Mouse (Mus musculus): ENCODE measurements at regions not wholly inside any gene's neighbourhood (a gene's known extent, or its start where the extent isn't known, plus 50 kb on each side); places are given as distances from the start of the nearest gene placed in this dataset.

DNA sequence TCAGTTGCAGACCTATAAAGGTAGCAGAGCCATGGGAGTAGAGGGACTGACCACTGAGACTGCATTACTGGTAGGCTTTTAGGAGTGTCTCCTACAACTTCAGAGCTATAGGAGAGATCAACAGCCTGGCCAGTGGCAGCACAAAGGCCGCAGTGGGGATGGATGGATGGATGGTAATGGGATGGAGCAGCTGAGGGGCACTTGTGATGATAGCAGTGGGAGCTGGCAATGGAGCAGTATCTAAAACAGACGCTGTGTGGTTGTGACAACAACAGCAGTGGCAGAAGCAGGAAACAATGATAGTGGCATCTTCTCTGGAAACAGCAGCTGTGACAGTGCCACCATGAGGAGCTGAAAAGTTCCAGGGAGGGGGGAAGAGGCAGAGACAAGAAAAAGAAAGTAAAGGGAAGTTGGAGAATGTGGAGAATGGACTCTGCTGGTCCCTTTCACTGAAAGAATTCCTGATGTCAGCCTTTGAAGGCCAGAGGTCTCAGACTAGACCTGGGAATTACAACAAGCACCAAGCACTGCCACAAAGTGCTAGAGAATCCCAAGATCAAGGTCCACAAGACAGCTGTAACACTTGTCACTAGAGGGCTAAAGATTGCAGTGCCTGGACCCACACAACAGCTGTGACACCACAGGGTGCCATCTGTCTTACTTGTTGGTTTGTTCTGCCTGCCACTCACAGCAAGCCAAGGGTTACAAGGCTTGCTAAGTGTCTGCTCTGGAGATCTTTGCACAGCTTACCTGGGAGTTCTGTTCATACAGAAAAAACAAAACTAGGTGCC lies 624.1 kb upstream of the Pitx2 start:
- 72% methylated on average over 2 of the region's 2 CpGs for WGBS
- no peaks in the 10 kb centered on the region for H3K36me3 ChIP-seq (replicated peaks)
- DNase-seq (ENCODE audit: low spot score), result no peak
- H3K27me3 ChIP-seq (replicated peaks; ENCODE audit: low read depth, poor library complexity, severe bottlenecking), result no peaks in the 10 kb centered on the region
- no peaks in the 10 kb centered on the region for H3K4me1 ChIP-seq
- no peak overlapping the region for H3K27ac ChIP-seq (replicated peaks)
- no peaks in the 10 kb centered on the region for H3K9me3 ChIP-seq
- no peak overlapping the region for H3K4me3 ChIP-seq

DNA sequence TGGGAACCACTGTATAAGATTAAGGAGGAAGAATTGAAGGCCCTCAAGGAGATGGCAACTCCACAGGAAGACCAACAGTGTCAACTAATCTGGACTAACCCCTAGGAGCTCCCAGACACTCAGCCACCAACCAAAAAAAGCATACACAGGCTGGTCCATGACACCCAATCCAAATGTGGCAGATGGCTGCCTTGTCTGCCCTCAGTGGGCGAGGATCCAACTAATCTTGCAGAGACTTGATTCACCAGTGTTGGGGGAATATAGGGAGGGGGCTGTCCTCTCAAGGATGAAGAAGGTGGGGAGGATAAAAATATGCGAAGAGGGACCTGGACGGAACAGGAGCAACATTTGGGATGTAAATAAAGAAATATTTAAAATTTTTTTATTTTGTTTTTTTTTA lies 629.1 kb upstream of the Pitx2 start:
- Histone ChIP-seq H3K4me3 (no peak overlapping the region), H3K9me3 (no peaks in the 10 kb centered on the region), H3K4me1 (peaks cover 4% of the 10 kb centered on the region; the same call in 1 of the 2 replicates), H3K36me3 (replicated peaks) (no peaks in the 10 kb centered on the region), H3K27me3 (replicated peaks; ENCODE audit: low read depth, poor library complexity, severe bottlenecking) (no peaks in the 10 kb centered on the region), H3K27ac (replicated peaks) (no peak overlapping the region)
- 87% methylated on average over 3 of the region's 3 CpGs for WGBS
- DNase-seq (ENCODE audit: low spot score), result no peak

DNA sequence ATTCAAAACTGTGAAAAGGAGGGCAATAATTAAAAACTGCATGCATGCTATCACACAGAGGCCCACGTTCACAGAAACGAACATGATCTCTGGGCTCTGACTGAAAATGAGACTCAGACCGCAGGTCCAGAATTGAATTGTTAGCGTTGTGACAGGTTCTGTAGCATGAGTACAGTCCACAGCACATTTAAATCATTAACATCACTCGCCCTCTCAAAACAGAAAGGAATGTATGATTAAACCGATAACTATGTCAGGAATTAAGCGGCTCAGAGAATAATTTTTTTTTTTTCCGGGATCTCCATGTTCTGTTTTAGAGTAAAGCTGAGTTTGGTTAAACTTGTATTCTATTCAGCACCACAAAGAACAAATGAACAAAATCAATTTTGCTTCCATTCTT lies 634.3 kb upstream of the Pitx2 start:
- no peak overlapping the region for H3K27ac ChIP-seq (replicated peaks)
- H3K9me3 ChIP-seq, result no peaks in the 10 kb centered on the region
- DNase-seq (ENCODE audit: low spot score), result no peak
- no peaks in the 10 kb centered on the region for H3K27me3 ChIP-seq (replicated peaks; ENCODE audit: low read depth, poor library complexity, severe bottlenecking)
- 76% methylated on average over 8 of the region's 8 CpGs for WGBS
- no peaks in the 10 kb centered on the region for H3K36me3 ChIP-seq (replicated peaks)
- no peak overlapping the region for H3K4me3 ChIP-seq
- peaks cover 4% of the 10 kb centered on the region; the same call in 1 of the 2 replicates for H3K4me1 ChIP-seq

DNA sequence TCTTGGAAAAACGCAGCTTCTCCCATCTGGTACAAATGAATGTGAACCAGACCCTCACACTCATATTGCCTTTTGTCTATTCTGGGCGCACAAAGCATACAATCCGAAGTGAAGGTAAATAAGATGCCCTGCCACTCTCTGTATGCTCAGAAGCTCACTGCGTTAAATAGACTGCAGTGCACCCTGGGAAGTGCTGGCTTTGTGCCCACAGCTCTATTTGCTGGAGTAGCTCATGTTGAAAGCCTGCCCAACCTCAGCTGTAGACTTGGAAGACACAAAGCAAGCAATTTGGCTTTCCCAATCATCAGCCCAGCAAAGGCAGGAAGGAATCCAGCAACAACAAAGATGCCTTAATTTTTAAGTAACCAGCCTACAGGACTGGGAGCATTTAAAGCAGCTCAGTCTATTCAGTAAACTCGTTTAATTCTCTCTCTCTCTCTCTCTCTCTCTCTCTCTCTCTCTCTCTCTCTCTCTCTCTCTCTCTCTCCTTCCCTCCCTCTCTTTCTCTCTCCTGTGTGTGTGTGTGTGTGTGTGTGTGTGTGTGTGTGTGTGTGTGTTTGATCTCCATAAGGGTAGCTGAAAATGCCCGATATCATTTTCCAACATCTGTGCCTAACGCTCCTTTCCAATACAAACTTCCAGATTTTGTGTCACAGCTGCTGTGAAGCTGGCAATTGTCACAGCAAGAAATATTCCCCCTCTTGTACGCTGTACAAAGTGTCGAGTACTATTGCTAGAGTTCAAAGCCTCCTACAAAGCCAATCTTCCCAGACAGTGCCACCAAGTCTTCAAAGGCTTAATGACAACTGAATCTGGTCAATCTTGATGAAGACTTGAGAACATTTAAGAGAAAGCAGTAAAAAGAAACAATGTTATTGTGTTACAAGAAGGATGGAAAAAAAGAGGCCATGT lies 650.5 kb upstream of the Fam241a start:
- 0 out of 2 replicates have a peak, but pooled peaks cover 3% of the 10 kb centered on the region for H3K4me1 ChIP-seq
- H3K9me3 ChIP-seq, result no peaks in the 10 kb centered on the region
- H3K36me3 ChIP-seq (replicated peaks), result no peaks in the 10 kb centered on the region
- WGBS, result 75% methylated on average over 9 of the region's 9 CpGs
- H3K27me3 ChIP-seq (replicated peaks; ENCODE audit: low read depth, poor library complexity, severe bottlenecking), result no peaks in the 10 kb centered on the region
- H3K4me3 ChIP-seq, result no peak overlapping the region
- H3K27ac ChIP-seq (replicated peaks), result no peak overlapping the region
- DNase-seq (ENCODE audit: low spot score), result no peak

DNA sequence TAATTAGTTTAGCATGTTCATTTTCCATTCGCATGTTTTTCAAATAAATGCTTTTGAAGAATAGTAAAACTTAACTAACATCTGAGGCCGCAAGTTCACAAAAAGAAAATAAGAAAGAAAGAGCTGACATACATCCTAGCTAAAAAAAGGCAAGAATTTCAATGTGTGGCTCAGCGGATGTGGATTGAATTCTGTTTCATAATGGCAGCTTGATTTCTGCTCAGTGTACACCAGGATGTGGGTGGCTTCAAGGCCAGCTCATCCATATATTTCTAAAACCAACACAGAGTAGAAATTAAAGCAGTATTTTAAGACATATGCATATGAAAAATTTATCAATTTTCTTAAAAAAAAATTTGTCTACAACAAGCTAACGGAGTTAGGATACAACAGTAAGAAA lies 629.3 kb upstream of the Fam241a start:
- DNase-seq (ENCODE audit: low spot score), result no peak
- H3K4me3 ChIP-seq, result no peak overlapping the region
- no peaks in the 10 kb centered on the region for H3K27me3 ChIP-seq (replicated peaks; ENCODE audit: low read depth, poor library complexity, severe bottlenecking)
- no peaks in the 10 kb centered on the region for H3K4me1 ChIP-seq
- 94% methylated on average over 4 of the region's 4 CpGs for WGBS
- no peaks in the 10 kb centered on the region for H3K36me3 ChIP-seq (replicated peaks)
- no peaks in the 10 kb centered on the region for H3K9me3 ChIP-seq
- H3K27ac ChIP-seq (replicated peaks), result no peak overlapping the region

DNA sequence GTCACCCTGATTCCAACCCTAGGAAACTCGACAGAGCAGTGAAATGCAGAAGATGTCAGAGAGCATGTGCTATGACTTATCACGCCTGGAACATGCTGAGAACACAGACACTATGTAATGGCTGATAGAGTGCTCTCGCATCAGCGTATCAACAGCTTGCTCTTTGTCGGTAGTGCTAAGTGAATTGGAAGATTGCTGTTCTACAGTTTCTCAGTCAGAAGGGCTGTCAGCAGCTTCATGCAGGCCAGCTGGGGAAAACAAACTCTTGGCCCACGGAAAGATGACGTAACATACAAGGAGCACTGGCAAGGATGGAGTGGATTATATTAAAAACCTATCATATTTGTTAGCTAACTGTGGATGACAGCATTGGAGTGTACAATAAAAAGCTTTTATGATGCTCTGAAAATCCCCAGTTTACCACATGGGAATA lies 624.6 kb upstream of the Fam241a start:
- WGBS, result 85% methylated on average over 7 of the region's 7 CpGs
- Histone ChIP-seq H3K27me3 (replicated peaks; ENCODE audit: low read depth, poor library complexity, severe bottlenecking) (no peaks in the 10 kb centered on the region), H3K27ac (replicated peaks) (no peak overlapping the region), H3K4me3 (no peak overlapping the region), H3K4me1 (0 out of 2 replicates have a peak, but pooled peaks cover 2% of the 10 kb centered on the region), H3K9me3 (no peaks in the 10 kb centered on the region), H3K36me3 (replicated peaks) (no peaks in the 10 kb centered on the region)
- DNase-seq (ENCODE audit: low spot score), result no peak

DNA sequence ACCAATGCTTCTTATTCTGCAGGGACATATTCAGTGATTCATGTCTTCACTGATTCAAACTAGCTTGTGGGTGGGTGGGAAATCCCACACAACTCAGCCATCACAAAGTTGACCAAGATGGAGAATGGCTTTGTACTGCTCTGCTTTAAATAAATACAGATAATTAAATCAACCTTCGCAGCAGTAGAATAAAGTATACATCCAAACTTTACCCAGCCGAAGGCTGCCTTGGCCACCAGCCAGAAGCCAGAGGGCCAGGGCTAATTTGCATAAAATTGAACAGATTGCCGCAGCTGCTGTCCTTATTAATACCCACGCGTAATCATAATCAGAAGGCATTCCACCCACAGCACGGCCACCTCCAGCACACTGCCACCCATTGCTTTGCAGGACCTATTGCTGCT lies 623.8 kb upstream of the Fam241a start:
- H3K36me3 ChIP-seq (replicated peaks), result no peaks in the 10 kb centered on the region
- peak; percentile 10 for DNase-seq (ENCODE audit: low spot score)
- 73% methylated on average over 6 of the region's 6 CpGs for WGBS
- no peak overlapping the region for H3K4me3 ChIP-seq
- H3K27me3 ChIP-seq (replicated peaks; ENCODE audit: low read depth, poor library complexity, severe bottlenecking), result no peaks in the 10 kb centered on the region
- no peaks in the 10 kb centered on the region for H3K9me3 ChIP-seq
- no peak overlapping the region for H3K27ac ChIP-seq (replicated peaks)
- H3K4me1 ChIP-seq, result 0 out of 2 replicates have a peak, but pooled peaks cover 2% of the 10 kb centered on the region

DNA sequence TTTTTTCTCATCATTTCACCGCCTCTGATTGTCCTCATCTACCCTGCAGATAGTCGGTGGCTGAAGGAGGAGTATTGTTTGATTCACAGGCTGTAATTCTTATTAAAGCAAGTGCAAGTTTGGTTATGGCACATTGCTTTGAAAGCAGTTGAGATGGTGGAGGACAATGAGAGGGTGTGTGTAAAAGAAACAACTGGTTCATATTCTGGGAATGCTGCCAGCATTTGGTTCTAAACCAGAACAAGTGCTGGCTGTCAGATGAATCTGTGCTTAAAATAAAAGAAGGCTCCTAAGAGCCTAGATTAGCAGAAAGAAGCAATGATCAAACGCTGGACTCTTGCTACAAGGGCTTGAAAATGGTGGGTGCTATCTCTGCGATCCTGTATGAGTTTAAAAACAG lies 622.7 kb upstream of the Fam241a start:
- Histone ChIP-seq H3K9me3 (no peaks in the 10 kb centered on the region), H3K27ac (replicated peaks) (no peak overlapping the region), H3K36me3 (replicated peaks) (no peaks in the 10 kb centered on the region), H3K4me1 (0 out of 2 replicates have a peak, but pooled peaks cover 2% of the 10 kb centered on the region), H3K27me3 (replicated peaks; ENCODE audit: low read depth, poor library complexity, severe bottlenecking) (no peaks in the 10 kb centered on the region), H3K4me3 (no peak overlapping the region)
- no peak for DNase-seq (ENCODE audit: low spot score)
- 81% methylated on average over 4 of the region's 4 CpGs for WGBS

DNA sequence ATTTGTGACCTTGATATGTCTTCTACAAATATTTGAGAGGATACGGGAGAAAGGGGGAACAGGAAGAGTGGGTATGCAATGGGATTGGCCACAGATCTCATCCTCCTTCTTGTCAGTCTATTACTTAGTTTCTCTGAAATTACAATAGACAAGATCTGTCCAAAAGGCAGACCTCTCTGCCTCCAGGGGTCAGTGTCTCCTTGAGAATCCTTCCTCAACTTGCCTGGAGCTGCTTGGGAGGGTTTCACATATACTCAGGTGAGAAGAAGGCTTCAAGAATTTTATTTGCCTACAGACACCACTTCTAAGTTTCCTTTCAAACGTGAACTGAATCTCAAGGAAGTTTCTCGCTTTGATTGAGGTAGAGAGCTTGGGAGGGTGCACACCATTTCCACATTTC lies 575.0 kb upstream of the Fam241a start:
- H3K4me1 ChIP-seq, result no peaks in the 10 kb centered on the region
- peak; percentile 26 for DNase-seq (ENCODE audit: low spot score)
- H3K27me3 ChIP-seq (replicated peaks; ENCODE audit: low read depth, poor library complexity, severe bottlenecking), result no peaks in the 10 kb centered on the region
- 54% methylated on average over 3 of the region's 3 CpGs for WGBS
- no peaks in the 10 kb centered on the region for H3K36me3 ChIP-seq (replicated peaks)
- H3K9me3 ChIP-seq, result no peaks in the 10 kb centered on the region
- H3K27ac ChIP-seq (replicated peaks), result no peak overlapping the region
- no peak overlapping the region for H3K4me3 ChIP-seq

DNA sequence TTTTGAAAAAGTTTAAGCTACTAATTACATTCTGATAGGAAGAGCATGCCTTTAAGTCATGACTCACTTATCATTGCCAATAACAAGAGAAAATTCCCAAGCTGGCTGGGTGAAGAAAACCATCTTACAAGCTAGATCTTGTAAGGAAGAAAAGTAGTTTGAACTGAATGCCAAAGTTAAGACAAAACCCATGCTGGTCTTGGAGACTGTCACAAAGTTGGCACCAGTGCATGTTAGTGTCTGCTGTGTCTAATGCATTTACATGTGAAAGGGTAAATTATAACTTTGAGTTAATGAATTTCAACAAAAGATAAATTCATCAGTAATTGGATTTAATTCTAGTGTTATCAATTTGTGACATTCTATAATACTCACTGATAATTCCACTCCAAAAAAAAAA lies 533.6 kb upstream of the Fam241a start:
- no peak overlapping the region for H3K27ac ChIP-seq (replicated peaks)
- H3K27me3 ChIP-seq (replicated peaks; ENCODE audit: low read depth, poor library complexity, severe bottlenecking), result no peaks in the 10 kb centered on the region
- no peak overlapping the region for H3K4me3 ChIP-seq
- no peaks in the 10 kb centered on the region for H3K9me3 ChIP-seq
- no peaks in the 10 kb centered on the region for H3K36me3 ChIP-seq (replicated peaks)
- H3K4me1 ChIP-seq, result no peaks in the 10 kb centered on the region
- no peak for DNase-seq (ENCODE audit: low spot score)

DNA sequence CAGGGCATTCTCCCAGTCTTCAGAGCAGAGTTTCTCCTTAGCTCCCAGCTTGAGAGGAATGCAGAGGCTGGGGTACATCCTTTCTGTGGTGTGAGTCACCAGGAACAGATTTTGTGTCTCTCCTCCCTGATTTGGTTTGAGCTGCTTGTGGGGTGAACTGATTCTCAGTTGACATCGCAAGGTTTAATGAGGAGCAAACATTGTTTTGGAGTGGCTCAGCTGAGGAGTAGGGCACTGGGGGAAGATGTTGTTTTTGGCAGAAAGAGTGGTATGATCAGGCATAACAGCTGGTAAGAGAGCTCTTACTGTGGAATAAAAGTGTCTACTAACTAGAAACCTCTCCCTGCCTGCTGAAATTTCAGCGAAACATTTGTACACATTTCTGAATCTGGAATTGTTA lies 519.4 kb upstream of the Fam241a start:
- H3K36me3 ChIP-seq (replicated peaks), result no peaks in the 10 kb centered on the region
- WGBS, result 89% methylated on average over 2 of the region's 2 CpGs
- no peak overlapping the region for H3K27ac ChIP-seq (replicated peaks)
- H3K27me3 ChIP-seq (replicated peaks; ENCODE audit: low read depth, poor library complexity, severe bottlenecking), result no peaks in the 10 kb centered on the region
- no peaks in the 10 kb centered on the region for H3K9me3 ChIP-seq
- H3K4me3 ChIP-seq, result no peak overlapping the region
- no peak for DNase-seq (ENCODE audit: low spot score)
- H3K4me1 ChIP-seq, result no peaks in the 10 kb centered on the region

DNA sequence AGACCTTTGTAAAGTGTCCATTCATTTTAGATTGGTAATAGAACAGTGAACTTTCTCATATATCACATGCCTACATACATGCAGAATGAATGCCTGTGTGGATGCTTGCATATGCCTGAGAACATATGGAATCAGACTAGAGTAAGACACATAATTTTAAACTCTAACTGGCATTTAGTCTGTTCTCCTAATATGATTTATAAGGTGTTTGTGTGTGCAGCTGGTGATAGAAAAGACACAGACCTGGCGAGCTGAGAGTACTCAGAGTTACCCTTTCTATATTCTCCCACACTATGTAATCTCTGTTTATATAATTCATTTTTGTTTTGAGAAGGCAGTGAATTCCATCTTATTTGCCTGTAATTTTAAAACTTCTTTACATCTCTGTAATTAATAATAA lies 517.4 kb upstream of the Fam241a start:
- Histone ChIP-seq H3K4me1 (no peaks in the 10 kb centered on the region), H3K27me3 (replicated peaks; ENCODE audit: low read depth, poor library complexity, severe bottlenecking) (no peaks in the 10 kb centered on the region), H3K36me3 (replicated peaks) (no peaks in the 10 kb centered on the region), H3K9me3 (no peaks in the 10 kb centered on the region), H3K27ac (replicated peaks) (no peak overlapping the region), H3K4me3 (no peak overlapping the region)
- WGBS, result 87% methylated on average over 1 of the region's 1 CpGs
- no peak for DNase-seq (ENCODE audit: low spot score)

DNA sequence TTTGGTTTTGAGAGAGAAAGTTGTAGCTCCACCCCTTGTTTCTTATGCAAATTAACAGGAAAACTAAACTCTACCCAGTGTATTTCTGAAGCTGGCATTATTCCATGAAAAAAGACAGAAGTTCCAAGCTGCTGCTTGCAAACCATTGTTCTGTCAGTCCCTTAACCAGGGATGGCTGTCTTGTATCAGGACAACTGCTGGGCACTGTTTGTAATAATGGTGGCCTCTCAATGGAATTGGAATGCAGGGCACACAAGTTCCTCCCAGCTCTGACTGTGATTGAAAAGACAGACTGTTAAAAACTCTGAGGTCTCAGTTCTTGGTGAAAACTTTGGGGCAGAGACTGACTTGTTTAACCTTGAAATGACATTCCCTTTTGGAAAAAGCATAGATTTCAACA lies 516.0 kb upstream of the Fam241a start:
- Histone ChIP-seq H3K27ac (replicated peaks) (no peak overlapping the region), H3K36me3 (replicated peaks) (no peaks in the 10 kb centered on the region), H3K27me3 (replicated peaks; ENCODE audit: low read depth, poor library complexity, severe bottlenecking) (no peaks in the 10 kb centered on the region), H3K4me1 (no peaks in the 10 kb centered on the region), H3K4me3 (no peak overlapping the region), H3K9me3 (no peaks in the 10 kb centered on the region)
- DNase-seq (ENCODE audit: low spot score), result no peak

Measured in embryonic facial prominence, embryonic 10.5 days (tissue).